Mouse (Mus musculus) testis, adult 2 months (tissue): Measurements from ENCODE around the gene Uqcr11. TPM values are rescaled to one million over a fixed set of nuclear protein-coding genes. Genes with fewer than 3 reads are reported as not detected.
A peak's percentile ranks its signal among the peaks of the same experiment; 100 is the strongest.

Source experiments
- H3K27ac ChIP-seq: fragments of 200-500 bp; 2 replicates; pipeline ENCODE4 v1.5.1; 2012; ENCODE audit warnings: low read depth, low read length; ENCODE audit not compliant: control insufficient read depth, insufficient read depth
- H3K27me3 ChIP-seq: fragments of 200-500 bp; 2 replicates; pipeline ENCODE4 v1.6.1; 2012; ENCODE audit warnings: mild to moderate bottlenecking, low read length, moderate library complexity; ENCODE audit not compliant: control insufficient read depth, insufficient read depth
- H3K36me3 ChIP-seq: fragments of 200-500 bp; 2 replicates; pipeline ENCODE4 v1.6.1; 2012; ENCODE audit warnings: mild to moderate bottlenecking, low read length; ENCODE audit not compliant: control insufficient read depth, insufficient read depth
- H3K4me1 ChIP-seq: fragments of 200-500 bp; 2 replicates; pipeline ENCODE4 v1.6.1; 2012; ENCODE audit warnings: low read length; ENCODE audit not compliant: control insufficient read depth, insufficient read depth
- H3K4me3 ChIP-seq: fragments of 200-500 bp; 2 replicates; pipeline ENCODE4 v1.5.1; 2012; ENCODE audit warnings: low read depth, mild to moderate bottlenecking, low read length, moderate library complexity, mixed read lengths; ENCODE audit not compliant: control insufficient read depth
- CTCF ChIP-seq: fragments of 200-500 bp; IDR thresholded peaks from 2 replicates; pipeline ENCODE4 v1.5.1; 2012; ENCODE audit warnings: low read depth, mild to moderate bottlenecking, inconsistent platforms, low read length, moderate library complexity; ENCODE audit not compliant: control insufficient read depth, insufficient read depth, insufficient replicate concordance
- POLR2A ChIP-seq: fragments of 200-500 bp; IDR thresholded peaks from 2 replicates; pipeline ENCODE4 v1.6.1; 2012; ENCODE audit warnings: low read depth, mild to moderate bottlenecking, inconsistent platforms, low read length, moderate library complexity; ENCODE audit not compliant: control insufficient read depth
- polyA plus RNA-seq: library from polyadenylated mRNA; depleted of rRNA; stranded (reverse); fragments of >200 nt; gene quantifications from 2 replicates; pipeline ENCODE4 v1.2.3, GENCODE M21; 2012

The Uqcr11 gene
- polyA plus RNA-seq, 1 experiment: 446 TPM

GRCm38 (mm10) chr10:80400704-80401161 lies 5.9 kb downstream of the Uqcr11 start:
- Histone ChIP-seq H3K27me3 (no peaks in the 10 kb centered on the region), H3K36me3 (no peaks in the 10 kb centered on the region; the same call in none of the 2 replicates), H3K4me3 (no peak overlapping the region), H3K4me1 (peaks cover 15% of the 10 kb centered on the region), H3K27ac (no peak overlapping the region; the same call in 1 of the 2 replicates)
- TF ChIP-seq CTCF (no peak), POLR2A (no peak)

GRCm38 (mm10) chr10:80399973-80400703 lies 6.5 kb downstream of the Uqcr11 start:
- H3K27ac ChIP-seq: peak overlapping the region; percentile 89
- no peaks in the 10 kb centered on the region for H3K27me3 ChIP-seq
- H3K4me1 ChIP-seq: peaks cover 15% of the 10 kb centered on the region
- H3K36me3 ChIP-seq: no peaks in the 10 kb centered on the region; the same call in none of the 2 replicates
- peak overlapping the region; percentile 93 for H3K4me3 ChIP-seq
- TF ChIP-seq POLR2A (no peak), CTCF (no peak)

- TF ChIP-seq POLR2A (peak; percentile 96), CTCF (no peak)
- H3K27ac ChIP-seq: peak within 1 kb of the TSS; percentile 99
- peaks cover 15% of the 10 kb centered on the region for H3K4me1 ChIP-seq
- H3K4me3 ChIP-seq: peak within 1 kb of the TSS; percentile 93
- no peaks in the 10 kb centered on the region; the same call in none of the 2 replicates for H3K36me3 ChIP-seq
- no peaks in the 10 kb centered on the region for H3K27me3 ChIP-seq
Observed at GRCm38 (mm10) chr10:80399191-80399972, 7.2 kb downstream of the Uqcr11 start, which contains the start of gene Mbd3. Gene Mbd3, minus strand, starts transcription at chr10:80399550.

GRCm38 (mm10) chr10:80398719-80399190 lies 7.9 kb downstream of the Uqcr11 start:
- Histone ChIP-seq H3K27ac (peak overlapping the region; percentile 99), H3K36me3 (no peaks in the 10 kb centered on the region; the same call in none of the 2 replicates), H3K4me1 (peaks cover 15% of the 10 kb centered on the region), H3K27me3 (no peaks in the 10 kb centered on the region), H3K4me3 (peak overlapping the region; percentile 93)
- TF ChIP-seq CTCF: peak; percentile 22; the same call in 1 of the 2 replicates
- peak; percentile 86 for TF ChIP-seq POLR2A

GRCm38 (mm10) chr10:80398174-80398535 lies 8.5 kb downstream of the Uqcr11 start:
- Histone ChIP-seq H3K27ac (peak overlapping the region; percentile 1; the same call in 1 of the 2 replicates), H3K4me1 (peaks cover 15% of the 10 kb centered on the region), H3K27me3 (no peaks in the 10 kb centered on the region), H3K4me3 (peak overlapping the region; percentile 93), H3K36me3 (no peaks in the 10 kb centered on the region; the same call in none of the 2 replicates)
- TF ChIP-seq POLR2A (no peak), CTCF (no peak)

GRCm38 (mm10) chr10:80397524-80398173 lies 9.0 kb downstream of the Uqcr11 start:
- no peaks in the 10 kb centered on the region; the same call in none of the 2 replicates for H3K36me3 ChIP-seq

More at GRCm38 (mm10) chr10:80397524-80398173, 9.0 kb downstream of the Uqcr11 start:
- Histone ChIP-seq H3K4me1 (peaks cover 15% of the 10 kb centered on the region), H3K27me3 (no peaks in the 10 kb centered on the region), H3K27ac (no peak overlapping the region), H3K4me3 (no peak overlapping the region)
- TF ChIP-seq POLR2A: no peak
- TF ChIP-seq CTCF: no peak
